Mouse (Mus musculus) heart, postnatal 0 days (tissue): ENCODE measurements around the gene Scpep1. TPM values are rescaled to one million over a fixed set of nuclear protein-coding genes. Genes with fewer than 3 reads are reported as not detected.
A peak's percentile ranks its signal among the peaks of the same experiment; 100 is the strongest.

Experiments
- ATAC-seq: fragments of 200-750 bp; cut with Nextera tagmentation; 2 replicates; pipeline ENCODE4 v1.8.0; 2017; ENCODE audit warnings: low read depth, moderate number of reproducible peaks, moderate library complexity; ENCODE audit not compliant: insufficient read depth
- DNase-seq: peaks from one replicate; pipeline ENCODE4 v3.0.0-alpha.2; 2016; ENCODE audit warnings: low spot score
- H3K27ac ChIP-seq: fragments of 300-500 bp; sonication (generic); 2 replicates; pipeline ENCODE4 v1.5.1; 2014; ENCODE audit warnings: low read depth, mild to moderate bottlenecking
- H3K27me3 ChIP-seq: fragments of 300-500 bp; sonication (generic); 2 replicates; pipeline ENCODE4 v1.6.1; 2014; ENCODE audit warnings: low read length, mixed read lengths; ENCODE audit not compliant: control insufficient read depth, insufficient read depth
- H3K36me3 ChIP-seq: fragments of 300-500 bp; sonication (generic); replicated peaks from 2 replicates; pipeline ENCODE4 v1.6.1; 2014; ENCODE audit warnings: low read length, mixed read lengths; ENCODE audit not compliant: control insufficient read depth, insufficient read depth
- H3K4me1 ChIP-seq: fragments of 300-500 bp; sonication (generic); 2 replicates; pipeline ENCODE4 v1.6.1; 2014; ENCODE audit warnings: antibody characterized with exemption; ENCODE audit not compliant: control insufficient read depth, insufficient read depth
- H3K4me2 ChIP-seq: fragments of 300-500 bp; sonication (generic); 2 replicates; pipeline ENCODE4 v1.6.1; 2014; ENCODE audit warnings: low read depth, mild to moderate bottlenecking, low read length, moderate library complexity
- H3K4me3 ChIP-seq: fragments of 300-500 bp; sonication (generic); 2 replicates; pipeline ENCODE4 v1.5.1; 2014; ENCODE audit warnings: low read depth, low read length
- H3K9ac ChIP-seq: fragments of 300-500 bp; sonication (generic); replicated peaks from 2 replicates; pipeline ENCODE4 v1.6.1; 2014; ENCODE audit warnings: low read depth, low read length, mixed read lengths
- H3K9me3 ChIP-seq: fragments of 300-500 bp; sonication (generic); replicated peaks from 2 replicates; pipeline ENCODE4 v1.6.1; 2016; ENCODE audit warnings: low read length; ENCODE audit not compliant: control insufficient read depth
- CTCF ChIP-seq: IDR thresholded peaks from 2 replicates; pipeline ENCODE4 v1.5.1; 2016; ENCODE audit warnings: antibody characterized with exemption, control low read depth, low read depth
- EP300 ChIP-seq: IDR thresholded peaks from 2 replicates; pipeline ENCODE4 v1.6.1; 2016; ENCODE audit warnings: antibody characterized with exemption, low read depth
- WGBS: fragments of 180-500 bp; shearing (Covaris S2); extraction: QIAGEN DNeasy Blood & Tissue Kit; methylation state at CpG from one replicate; pipeline ENCODE4 v1.1.7; 2014; 5-methylcytosine and 5-hydroxymethylcytosine counted together
- polyA plus RNA-seq: library from polyadenylated mRNA; unstranded; fragments of >200 nt; fragmentation: Nextera tagmentation; extraction: Ambion mirVana; gene quantifications from 2 replicates; pipeline ENCODE4 v1.2.1, GENCODE M21; 2015
- total RNA-seq: library from RNA; depleted of rRNA; stranded (reverse); fragments of >200 nt; gene quantifications from 2 replicates; pipeline ENCODE4 v1.2.3, GENCODE M21; 2014; ENCODE audit warnings: low replicate concordance

The Scpep1 gene
- total and polyA plus RNA-seq, 2 experiments from 2014 or later = 36.9 to 44.6 TPM

DNA sequence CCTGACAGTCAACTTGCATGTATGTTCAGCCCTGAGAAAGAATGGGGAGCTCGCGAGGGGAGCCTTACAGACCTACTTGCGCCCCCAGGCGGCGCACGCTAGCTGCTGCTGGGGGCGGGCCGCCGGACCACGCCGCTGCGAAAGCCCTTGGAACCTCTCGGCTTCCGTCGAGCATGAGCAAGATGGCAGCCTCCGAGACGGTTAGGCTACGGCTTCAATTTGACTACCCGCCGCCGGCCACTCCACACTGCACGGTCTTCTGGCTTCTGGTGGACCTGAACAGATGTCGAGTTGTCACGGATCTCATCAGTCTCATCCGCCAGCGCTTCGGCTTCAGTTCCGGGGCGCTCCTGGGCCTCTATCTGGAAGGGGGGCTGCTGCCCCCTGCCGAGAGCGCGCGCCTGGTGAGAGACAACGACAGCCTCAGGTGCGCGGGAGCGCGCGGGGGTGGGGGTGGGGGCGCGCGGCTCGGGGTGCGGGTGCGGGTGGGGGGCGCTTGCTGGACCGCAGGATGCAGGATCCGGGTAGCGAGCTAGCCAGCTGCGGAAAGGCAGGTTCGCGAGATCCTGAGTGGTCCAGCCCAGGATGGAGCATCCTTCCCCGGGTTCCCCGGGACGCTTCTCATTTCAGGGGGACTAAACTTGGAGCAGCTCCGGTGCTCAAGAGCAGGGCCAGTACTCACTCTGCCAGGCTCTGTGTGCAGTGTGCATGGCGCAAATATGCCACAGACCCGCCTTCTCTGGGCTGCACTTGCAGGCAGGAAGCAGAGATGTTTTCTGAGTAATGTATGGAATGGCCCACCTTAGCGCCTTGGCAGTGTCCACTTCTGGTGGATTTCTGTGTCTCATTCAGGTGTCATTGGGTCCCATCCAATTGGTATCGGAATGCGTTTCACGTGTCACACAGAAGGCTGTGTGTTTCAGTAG lies 18.8 kb upstream of the Scpep1 start:
- Histone ChIP-seq H3K27ac (peak overlapping the region; percentile 79), H3K9ac (peak overlapping the region; percentile 84), H3K9me3 (no peaks in the 10 kb centered on the region), H3K36me3 (no peaks in the 10 kb centered on the region), H3K27me3 (no peaks in the 10 kb centered on the region), H3K4me2 (peak overlapping the region; percentile 91), H3K4me3 (peak overlapping the region; percentile 88), H3K4me1 (peaks cover 6% of the 10 kb centered on the region)
- DNase-seq (peak; percentile 94), ATAC-seq (peak; percentile 88)
- WGBS = 1% methylated on average over 61 of the region's 62 CpGs
- TF ChIP-seq CTCF (peak; percentile 80), EP300 (0 out of 2 replicates have a peak, but pooled peaks have one; percentile 25)

DNA sequence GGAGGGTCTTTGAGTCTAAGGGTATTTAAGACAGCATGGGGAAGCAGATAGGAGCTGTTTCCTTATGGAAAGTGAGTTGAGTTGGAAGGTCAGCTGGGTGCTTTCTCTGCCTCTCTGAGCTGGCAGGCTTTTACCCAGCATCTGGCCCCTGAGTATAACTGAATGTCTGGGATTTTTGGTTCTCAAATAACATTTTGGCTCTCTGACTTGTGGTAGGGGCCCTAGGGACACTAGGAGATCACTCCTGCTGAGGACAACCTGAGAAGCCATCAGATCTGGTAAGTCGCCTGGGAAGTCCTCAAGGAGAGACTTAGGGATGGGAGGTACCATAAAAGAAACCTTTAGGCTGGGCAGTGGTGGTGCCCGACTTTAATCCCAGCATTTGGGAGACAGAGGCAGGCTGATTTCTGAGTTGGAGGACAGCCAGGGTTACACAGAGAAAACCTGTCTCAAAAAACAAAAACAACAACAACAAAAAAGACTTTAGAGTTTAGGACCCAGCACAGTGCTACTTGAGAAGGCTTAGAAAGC lies 15.0 kb upstream of the Scpep1 start, which contains the start of gene Coil:
Coil (plus strand) TSS at position 51 of the 531 bp plus-strand sequence.
- Histone ChIP-seq H3K9me3 (no peaks in the 10 kb centered on the region), H3K27ac (no peak within 1 kb of the TSS), H3K4me2 (no peak within 1 kb of the TSS), H3K4me1 (peaks cover 6% of the 10 kb centered on the region), H3K4me3 (no peak within 1 kb of the TSS), H3K9ac (no peak within 1 kb of the TSS), H3K36me3 (no peaks in the 10 kb centered on the region), H3K27me3 (no peaks in the 10 kb centered on the region)
- 39% methylated on average over 2 of the region's 2 CpGs for WGBS
- TF ChIP-seq CTCF (no peak), EP300 (no peak)
- DNase-seq (no peak), ATAC-seq (no peak)

DNA sequence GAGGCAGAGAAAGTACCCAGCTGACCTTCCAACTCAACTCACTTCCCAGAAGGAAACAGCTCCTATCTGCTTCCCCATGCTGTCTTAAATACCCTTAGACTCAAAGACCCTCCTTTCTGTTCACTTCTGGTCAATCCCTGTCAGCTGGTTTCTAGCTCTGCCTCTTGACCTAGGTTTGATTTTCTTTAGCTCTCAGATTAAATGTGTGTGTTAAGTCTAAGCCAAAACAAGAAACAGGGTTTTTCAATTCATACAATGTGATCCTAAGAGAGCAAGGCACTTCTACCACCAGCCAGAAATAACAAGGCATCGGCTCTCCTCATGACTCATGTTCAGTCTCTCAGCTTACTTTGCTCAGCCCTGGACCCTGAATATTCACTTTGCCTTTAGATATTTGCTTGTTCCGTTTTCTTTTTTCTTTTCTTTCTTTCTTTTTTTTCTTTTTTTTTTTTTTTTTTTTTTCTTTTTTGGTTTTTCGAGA lies 11.7 kb upstream of the Scpep1 start, which contains the start of gene Elobl:
Elobl (minus strand) TSS at position 51 of the 481 bp plus-strand sequence.
- no peak within 1 kb of the TSS for H3K4me2 ChIP-seq
- no peak within 1 kb of the TSS for H3K27ac ChIP-seq
- ATAC-seq (no peak), DNase-seq (no peak)
- H3K4me3 ChIP-seq = no peak within 1 kb of the TSS
- H3K36me3 ChIP-seq = no peaks in the 10 kb centered on the region
- 79% methylated on average over 2 of the region's 3 CpGs for WGBS
- H3K9ac ChIP-seq = no peak within 1 kb of the TSS
- TF ChIP-seq EP300 (no peak), CTCF (no peak)
- H3K9me3 ChIP-seq = no peaks in the 10 kb centered on the region
- no peaks in the 10 kb centered on the region for H3K4me1 ChIP-seq
- no peaks in the 10 kb centered on the region for H3K27me3 ChIP-seq

DNA sequence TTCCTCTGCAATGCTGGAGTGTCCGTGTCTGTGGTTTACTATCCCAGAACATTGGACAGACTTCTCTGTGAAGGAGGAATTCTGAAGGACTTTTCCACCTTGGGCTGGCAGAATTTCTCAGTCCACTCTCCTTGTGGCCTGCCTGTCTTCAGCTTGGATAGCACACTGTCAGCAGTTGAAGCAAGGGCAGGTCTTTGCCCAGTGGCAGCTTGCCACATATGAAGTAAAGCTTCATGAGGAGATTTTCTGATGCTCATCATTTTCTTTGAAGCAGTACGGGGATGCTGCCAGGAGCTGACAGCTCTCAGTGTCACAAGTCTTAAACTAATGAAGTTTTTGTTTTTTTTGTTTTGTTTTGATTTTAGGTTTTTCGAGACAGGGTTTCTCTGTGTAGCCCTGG lies 3.6 kb upstream of the Scpep1 start:
- Histone ChIP-seq H3K9ac (no peak overlapping the region), H3K9me3 (no peaks in the 10 kb centered on the region), H3K36me3 (no peaks in the 10 kb centered on the region), H3K4me3 (no peak overlapping the region), H3K4me1 (0 out of 2 replicates have a peak, but pooled peaks cover 11% of the 10 kb centered on the region), H3K4me2 (no peak overlapping the region), H3K27ac (no peak overlapping the region), H3K27me3 (no peaks in the 10 kb centered on the region)
- no peak for TF ChIP-seq EP300
- TF ChIP-seq CTCF = no peak
- WGBS = 62% methylated on average over 3 of the region's 3 CpGs
- no peak for ATAC-seq
- DNase-seq = no peak

DNA sequence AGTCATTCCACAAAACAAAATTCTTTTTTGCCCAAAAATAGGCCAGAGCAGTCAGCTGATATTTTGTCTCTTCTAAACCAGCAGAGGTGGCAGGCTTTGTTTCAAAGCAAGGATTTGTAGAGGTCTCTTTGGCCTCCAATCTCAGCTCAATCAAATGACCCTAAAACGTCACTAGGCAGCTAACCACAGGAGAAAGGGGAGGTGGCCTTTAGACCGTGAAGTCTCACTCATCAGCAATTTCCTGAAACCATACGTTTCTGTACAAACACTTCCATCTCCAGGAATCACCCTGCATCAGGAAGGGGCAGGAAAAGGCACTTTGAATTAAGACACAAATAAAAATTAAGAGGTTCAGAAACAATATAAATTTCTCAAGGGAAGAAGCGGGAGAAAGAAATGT lies 462 bp downstream of the Scpep1 start:
- Histone ChIP-seq H3K9me3 (no peaks in the 10 kb centered on the region), H3K4me3 (peak overlapping the region; percentile 60), H3K27me3 (no peaks in the 10 kb centered on the region), H3K36me3 (0 out of 2 replicates have a peak, but pooled peaks cover 7% of the 10 kb centered on the region), H3K27ac (peak overlapping the region; percentile 31), H3K9ac (peak overlapping the region; percentile 50), H3K4me2 (peak overlapping the region; percentile 75), H3K4me1 (0 out of 2 replicates have a peak, but pooled peaks cover 11% of the 10 kb centered on the region)
- TF ChIP-seq CTCF (no peak), EP300 (no peak)
- 0% methylated on average over 4 of the region's 4 CpGs for WGBS
- DNase-seq (no peak), ATAC-seq (0 out of 2 replicates have a peak, but pooled peaks have one; percentile 17)
